Mouse (Mus musculus) A20 (cell line): Measurements from ENCODE around the gene Spata21.

Experiments used
- DNase-seq: peaks from one replicate; pipeline ENCODE4 v3.0.0-alpha.2; 2011; ENCODE audit warnings: low read depth, low spot score

Spata21 gene

DNA sequence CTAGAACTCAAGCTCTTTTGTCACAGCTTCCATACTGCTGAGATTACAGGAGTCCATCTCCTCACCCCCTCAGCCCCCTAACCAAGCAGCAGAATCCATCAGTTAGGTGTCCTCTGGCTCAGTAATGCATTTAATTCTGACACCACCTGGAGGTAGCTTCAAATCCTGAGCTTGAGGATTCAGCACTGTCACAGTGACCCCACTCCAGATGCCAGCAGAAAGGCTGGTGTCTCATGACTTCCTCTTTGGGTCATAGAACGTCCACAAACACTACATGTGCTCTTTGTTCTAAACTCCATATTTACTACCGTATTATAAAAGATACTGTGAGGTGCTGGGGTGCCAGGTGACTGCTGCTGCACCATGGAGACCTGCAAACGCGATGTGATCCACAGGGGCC, 69.4 kb downstream of the Spata21 start:
- no peak for DNase-seq

DNA sequence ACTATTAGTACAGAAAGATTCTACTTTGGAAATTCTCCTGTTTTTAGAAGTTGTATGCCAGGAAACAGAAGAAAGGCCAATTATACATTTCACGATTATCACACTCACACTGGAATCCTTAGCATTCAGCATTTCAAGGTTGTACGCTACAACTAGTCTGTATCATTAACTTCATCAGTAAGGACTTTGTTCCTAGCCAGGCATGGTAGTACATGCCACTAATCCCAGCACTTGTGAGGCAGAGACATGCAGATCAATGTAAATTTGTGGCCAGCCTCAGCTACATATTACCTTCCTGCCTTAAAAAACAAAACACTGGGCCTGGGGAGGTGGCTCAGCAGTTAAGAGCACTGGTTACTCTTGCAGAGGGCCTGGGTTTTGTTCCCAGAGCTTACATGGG, 70.5 kb downstream of the Spata21 start:
- no peak for DNase-seq

DNA sequence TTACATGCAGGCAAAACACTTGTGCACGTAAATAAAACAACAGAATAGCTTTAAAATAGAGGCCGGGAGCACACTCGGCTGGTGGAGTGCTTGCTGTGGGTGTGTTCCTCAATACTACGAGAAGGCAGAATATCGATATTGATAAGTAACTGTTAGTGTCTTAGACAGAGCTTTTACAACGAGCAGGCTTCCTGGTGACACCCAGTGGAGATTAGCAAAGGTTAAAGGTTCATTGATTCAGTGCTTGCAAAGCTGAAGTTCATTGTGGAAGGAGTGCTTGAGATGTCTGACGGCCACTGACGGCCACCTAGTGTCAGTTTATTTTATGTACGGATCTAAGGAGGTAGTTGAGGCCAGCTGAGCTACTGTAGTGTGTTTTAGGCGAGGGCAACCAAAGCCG, 71.0 kb downstream of the Spata21 start:
- DNase-seq, result no peak

DNA sequence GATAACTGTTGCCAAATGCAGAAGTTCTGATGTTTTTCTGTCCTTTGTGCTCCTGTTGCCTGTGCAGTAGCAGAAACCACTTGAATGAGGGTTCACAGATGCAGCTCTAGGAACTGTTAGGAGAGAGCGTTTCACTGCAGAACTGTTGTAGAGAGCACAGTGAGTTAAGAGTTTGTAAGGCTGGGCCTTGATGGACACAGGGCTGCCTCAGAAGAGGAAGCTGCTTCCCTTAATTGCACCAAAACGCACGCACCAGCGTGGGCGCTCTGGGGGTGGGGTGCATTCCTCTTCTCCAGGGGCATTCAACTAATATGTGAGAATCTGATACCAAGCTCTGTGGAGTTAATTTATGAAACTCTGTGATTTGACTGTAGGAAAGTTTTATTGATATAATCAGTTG, 71.5 kb downstream of the Spata21 start:
- no peak for DNase-seq

DNA sequence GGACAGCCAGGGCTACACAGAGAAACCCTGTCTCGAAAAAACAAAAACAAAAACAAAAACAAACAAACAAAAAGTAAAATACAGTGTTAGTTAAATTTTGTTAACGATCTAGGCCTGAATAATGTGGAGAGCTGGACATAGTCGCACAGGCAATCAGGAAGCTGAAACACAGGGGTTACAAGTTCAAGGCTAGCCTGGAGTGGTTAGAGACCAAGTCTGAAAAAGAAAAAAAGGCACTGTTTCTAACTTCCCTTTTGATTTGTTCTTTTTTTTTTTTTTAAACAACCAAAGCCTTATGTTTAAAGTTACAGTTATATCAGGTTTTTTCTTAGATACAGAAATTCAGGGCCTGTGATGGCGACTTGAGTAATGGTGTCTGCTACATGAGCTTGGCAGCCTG, 72.1 kb downstream of the Spata21 start:
- no peak for DNase-seq

DNA sequence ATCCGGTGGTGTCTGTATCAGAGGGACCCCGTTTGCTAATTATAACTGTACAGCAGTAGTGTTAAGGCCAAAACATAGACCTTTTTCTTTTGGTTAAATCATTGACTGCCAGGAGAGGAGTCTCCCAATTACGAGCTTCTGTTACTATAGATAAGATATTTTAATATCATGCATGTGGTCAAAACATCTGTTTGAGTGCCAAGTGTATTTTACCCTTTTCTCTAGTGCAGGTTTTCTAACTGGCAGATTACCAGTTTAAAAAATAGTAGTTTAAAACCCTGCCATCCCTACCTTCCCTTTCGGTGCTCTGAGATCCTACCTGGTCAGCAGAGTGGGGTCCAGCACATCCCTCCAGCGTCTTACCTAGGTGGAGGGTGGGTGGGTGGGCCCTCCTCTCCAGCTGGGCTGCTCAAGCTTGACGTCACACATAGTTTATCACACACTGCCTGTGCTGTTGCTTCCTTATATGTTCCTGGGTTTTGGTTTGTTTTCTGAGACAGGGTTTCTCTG, 73.6 kb downstream of the Spata21 start:
- no peak for DNase-seq
